Mouse (Mus musculus) midbrain, postnatal 0 days (tissue): Measurements from ENCODE around the gene Wdr74. TPM values are rescaled to one million over a fixed set of nuclear protein-coding genes. Genes with fewer than 3 reads are reported as not detected.

ENCODE experiments used
- ATAC-seq: fragments of 200-750 bp; cut with Nextera tagmentation; 2 replicates; pipeline ENCODE4 v1.8.0; 2017; ENCODE audit warnings: moderate number of reproducible peaks, mild to moderate bottlenecking, moderate TSS enrichment, moderate library complexity; ENCODE audit not compliant: low FRiP score
- DNase-seq: peaks from one replicate; pipeline ENCODE4 v3.0.0-alpha.2; 2015; ENCODE audit warnings: low spot score
- H3K27ac ChIP-seq: fragments of 300-500 bp; sonication (generic); 2 replicates; pipeline ENCODE4 v1.5.1; 2014; ENCODE audit warnings: low read depth, mild to moderate bottlenecking, low read length, mixed read lengths
- H3K27me3 ChIP-seq: fragments of 300-500 bp; sonication (generic); 2 replicates; pipeline ENCODE4 v1.6.1; 2014; ENCODE audit warnings: low read length, control low read depth, mixed read lengths; ENCODE audit not compliant: insufficient read depth
- H3K36me3 ChIP-seq: fragments of 300-500 bp; sonication (generic); 2 replicates; pipeline ENCODE4 v1.6.1; 2014; ENCODE audit warnings: low read length, control low read depth, mixed read lengths; ENCODE audit not compliant: insufficient read depth
- H3K4me1 ChIP-seq: fragments of 300-500 bp; sonication (generic); 2 replicates; pipeline ENCODE4 v1.6.1; 2014; ENCODE audit warnings: mild to moderate bottlenecking, control low read depth, antibody characterized with exemption, low read length, mixed read lengths; ENCODE audit not compliant: insufficient read depth
- H3K4me2 ChIP-seq: fragments of 300-500 bp; sonication (generic); 2 replicates; pipeline ENCODE4 v1.6.1; 2014; ENCODE audit warnings: low read depth, mild to moderate bottlenecking, low read length, mixed read lengths; ENCODE audit not compliant: poor library complexity, severe bottlenecking
- H3K4me3 ChIP-seq: fragments of 300-500 bp; sonication (generic); 2 replicates; pipeline ENCODE4 v1.5.1; 2014; ENCODE audit warnings: low read depth, mild to moderate bottlenecking, low read length, moderate library complexity
- H3K9ac ChIP-seq: fragments of 300-500 bp; sonication (generic); replicated peaks from 2 replicates; pipeline ENCODE4 v1.6.1; 2014; ENCODE audit warnings: mild to moderate bottlenecking, low read length, moderate library complexity, mixed read lengths; ENCODE audit not compliant: poor library complexity, severe bottlenecking
- H3K9me3 ChIP-seq: fragments of 300-500 bp; sonication (generic); 2 replicates; pipeline ENCODE4 v1.6.1; 2016; ENCODE audit warnings: low read length, control low read depth
- CTCF ChIP-seq: IDR thresholded peaks from 2 replicates; pipeline ENCODE4 v1.5.1; 2016; ENCODE audit warnings: antibody characterized with exemption, mild to moderate bottlenecking
- WGBS: fragments of 180-500 bp; shearing (Covaris S2); extraction: QIAGEN DNeasy Blood & Tissue Kit; methylation state at CpG from one replicate; pipeline ENCODE4 v1.1.7; 2014; 5-methylcytosine and 5-hydroxymethylcytosine counted together
- polyA plus RNA-seq: library from polyadenylated mRNA; unstranded; fragments of >200 nt; fragmentation: Nextera tagmentation; extraction: Ambion mirVana; gene quantifications from 2 replicates; pipeline ENCODE4 v1.2.1, GENCODE M21; 2015
- total RNA-seq: library from RNA; depleted of rRNA; stranded (reverse); fragments of >200 nt; gene quantifications from 2 replicates; pipeline ENCODE4 v1.2.3, GENCODE M21; 2014

Gene Wdr74
- total and polyA plus RNA-seq, 2 experiments from 2014 or later, result 50.9 to 85.9 TPM

DNA sequence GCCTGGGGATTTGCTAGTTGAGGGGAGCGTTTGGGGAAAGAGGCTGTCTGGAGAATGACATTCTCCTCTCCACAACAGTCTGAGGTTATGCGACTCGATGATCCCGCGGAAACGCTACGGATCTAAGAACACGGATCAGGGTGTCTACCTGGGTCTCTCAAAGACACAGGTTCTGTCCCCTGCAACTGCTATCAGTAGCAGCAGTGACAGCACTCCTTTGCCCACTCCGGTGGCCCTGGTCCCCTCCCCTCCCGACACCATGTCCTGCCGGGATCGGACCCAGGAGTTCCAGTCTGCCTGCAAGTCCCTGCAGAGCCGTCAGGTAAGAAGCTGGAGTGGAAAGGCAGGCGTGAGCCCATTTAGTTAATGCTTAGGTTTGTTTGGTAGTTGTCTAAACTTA is 6.5 kb downstream of the Wdr74 start:
- ATAC-seq (no peak), DNase-seq (no peak)
- Histone ChIP-seq H3K27ac (peak overlapping the region; percentile 95), H3K27me3 (no peaks in the 10 kb centered on the region), H3K9ac (peak overlapping the region; percentile 86), H3K4me3 (peak overlapping the region; percentile 85), H3K9me3 (no peaks in the 10 kb centered on the region), H3K36me3 (peaks cover 35% of the 10 kb centered on the region), H3K4me2 (peak overlapping the region; percentile 97), H3K4me1 (peaks cover 10% of the 10 kb centered on the region; the same call in 1 of the 2 replicates)
- no peak for TF ChIP-seq CTCF
- WGBS, result 23% methylated on average over 14 of the region's 14 CpGs

DNA sequence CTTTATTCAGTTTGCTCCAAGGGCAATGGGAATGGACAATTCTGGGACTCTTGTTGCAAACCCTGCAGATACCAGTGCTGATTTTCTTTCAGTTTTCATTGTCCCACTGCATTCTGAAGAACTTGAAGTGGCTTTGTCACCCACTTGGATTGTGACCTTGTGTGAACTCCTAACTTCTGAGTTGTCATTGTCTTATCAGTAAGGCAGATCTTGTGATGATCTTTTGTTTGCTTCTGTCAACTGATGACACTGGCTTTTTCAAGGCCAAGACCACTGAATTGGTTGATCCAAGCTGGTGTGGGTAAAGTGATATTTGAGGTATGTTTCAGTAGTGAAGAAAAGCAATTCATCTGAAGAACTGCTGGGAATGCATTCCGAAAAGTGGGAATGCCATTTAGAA is 9.8 kb downstream of the Wdr74 start:
- no peak for DNase-seq
- ATAC-seq, result no peak
- 98% methylated on average over 1 of the region's 1 CpGs for WGBS
- Histone ChIP-seq H3K36me3 (peaks cover 37% of the 10 kb centered on the region), H3K27me3 (no peaks in the 10 kb centered on the region), H3K9me3 (no peaks in the 10 kb centered on the region), H3K9ac (no peak overlapping the region), H3K27ac (no peak overlapping the region), H3K4me1 (peaks cover 10% of the 10 kb centered on the region; the same call in 1 of the 2 replicates), H3K4me2 (no peak overlapping the region), H3K4me3 (no peak overlapping the region)
- TF ChIP-seq CTCF, result no peak

DNA sequence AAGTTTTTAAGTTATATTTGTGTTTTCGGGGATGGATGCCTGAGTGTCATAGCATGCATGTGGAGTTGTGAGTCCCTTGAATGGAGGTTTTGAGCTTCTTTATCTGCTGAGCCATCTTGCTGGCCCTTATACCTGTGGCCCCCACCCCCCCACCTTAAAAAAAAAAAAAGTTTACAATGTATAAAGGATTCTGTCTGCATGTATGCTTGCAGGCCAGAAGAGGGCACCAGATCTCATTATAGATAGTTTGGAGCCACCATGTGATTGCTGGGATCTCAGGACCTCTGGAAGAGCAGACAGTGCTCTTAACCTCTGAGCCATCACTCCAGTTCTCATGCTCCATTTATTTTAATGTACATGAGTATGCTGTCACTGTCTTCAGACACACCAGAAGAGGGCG is 11.7 kb downstream of the Wdr74 start:
- peak; percentile 56 for TF ChIP-seq CTCF
- DNase-seq (no peak), ATAC-seq (no peak)
- Histone ChIP-seq H3K36me3 (peaks cover 45% of the 10 kb centered on the region), H3K27me3 (no peaks in the 10 kb centered on the region), H3K9ac (no peak overlapping the region), H3K4me3 (no peak overlapping the region), H3K27ac (no peak overlapping the region), H3K9me3 (no peaks in the 10 kb centered on the region), H3K4me2 (no peak overlapping the region), H3K4me1 (peaks cover 6% of the 10 kb centered on the region; the same call in 1 of the 2 replicates)
- WGBS, result 72% methylated on average over 2 of the region's 2 CpGs

DNA sequence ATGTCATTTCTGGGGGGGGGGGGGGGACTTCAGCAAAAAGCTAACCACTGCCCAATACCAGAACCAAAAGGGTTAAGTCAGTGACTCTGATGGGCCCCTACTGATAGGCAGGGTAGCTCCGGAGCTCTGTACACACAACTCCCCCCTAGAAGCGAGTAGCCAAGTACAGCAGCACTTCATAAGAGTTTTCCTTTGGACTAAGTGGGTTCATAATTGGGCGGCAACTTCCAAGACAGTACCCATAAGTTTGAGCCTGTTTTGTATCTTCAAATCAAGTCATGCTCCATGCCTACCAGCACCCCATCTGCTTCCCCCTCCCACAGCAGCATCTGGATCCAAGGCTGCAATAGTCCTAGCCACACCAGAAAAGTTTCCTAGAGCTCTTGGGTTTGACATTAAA is 20.0 kb downstream of the Wdr74 start:
- Histone ChIP-seq H3K36me3 (peaks cover 11% of the 10 kb centered on the region), H3K4me1 (peaks cover 16% of the 10 kb centered on the region; the same call in 1 of the 2 replicates), H3K27ac (no peak overlapping the region), H3K9ac (no peak overlapping the region), H3K9me3 (no peaks in the 10 kb centered on the region), H3K4me2 (no peak overlapping the region), H3K27me3 (no peaks in the 10 kb centered on the region), H3K4me3 (peak overlapping the region; percentile 99; the same call in 1 of the 2 replicates)
- DNase-seq (no peak), ATAC-seq (no peak)
- TF ChIP-seq CTCF, result no peak
- 71% methylated on average over 3 of the region's 3 CpGs for WGBS

DNA sequence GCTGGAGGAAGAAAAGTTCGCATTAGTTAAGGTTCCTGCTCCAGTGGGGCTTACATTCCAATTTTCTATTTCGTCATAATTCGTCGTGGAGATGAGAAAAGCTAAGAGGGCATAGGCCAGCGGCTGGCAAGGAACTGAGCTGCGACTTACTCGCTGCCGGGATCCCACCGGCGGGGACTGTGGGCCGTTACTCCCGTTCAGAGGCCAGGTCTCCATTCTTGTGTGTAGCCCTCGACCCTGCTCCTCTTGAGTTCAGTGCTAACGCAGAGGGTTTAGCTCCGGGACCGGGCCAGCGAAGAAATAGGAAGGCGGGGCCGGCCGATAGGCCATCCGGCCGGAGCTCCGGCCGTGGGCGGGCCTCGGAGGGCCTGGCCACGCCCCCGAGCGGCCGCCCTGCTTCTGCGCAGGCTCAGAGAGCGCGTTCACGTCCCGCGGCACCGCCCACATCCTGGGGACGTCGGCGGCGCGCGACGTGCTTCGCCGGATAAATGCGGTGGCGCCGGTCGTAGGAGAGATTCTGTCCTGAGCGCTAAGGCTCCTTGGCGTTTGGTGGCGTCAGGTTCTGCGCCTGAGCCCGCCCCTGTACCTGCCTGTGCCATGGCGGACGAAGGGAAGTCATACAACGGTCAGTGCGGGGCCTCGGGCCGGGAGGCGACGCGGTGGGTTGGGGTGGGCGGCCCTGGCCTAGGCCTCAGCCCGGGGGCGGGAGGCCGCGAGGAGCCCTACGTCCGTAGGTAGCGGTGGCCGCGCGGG is 21.2 kb downstream of the Wdr74 start, which contains the start of gene Nxf1:
TSS of gene Nxf1 (plus strand) at position 439 of the 753 bp plus-strand sequence.
- H3K27me3 ChIP-seq, result no peaks in the 10 kb centered on the region
- H3K4me1 ChIP-seq, result peaks cover 16% of the 10 kb centered on the region; the same call in 1 of the 2 replicates
- ATAC-seq, result peak; percentile 94
- H3K4me2 ChIP-seq, result peak within 1 kb of the TSS; percentile 68
- H3K27ac ChIP-seq, result peak within 1 kb of the TSS; percentile 90
- peak within 1 kb of the TSS; percentile 95 for H3K9ac ChIP-seq
- 0 out of 2 replicates have a peak, but pooled peaks cover 6% of the 10 kb centered on the region for H3K36me3 ChIP-seq
- TF ChIP-seq CTCF, result peak; percentile 10; the same call in 1 of the 2 replicates
- under 1% methylated on average over 74 of the region's 75 CpGs for WGBS
- H3K4me3 ChIP-seq, result peak within 1 kb of the TSS; percentile 99
- no peaks in the 10 kb centered on the region for H3K9me3 ChIP-seq
- peak; percentile 95 for DNase-seq

DNA sequence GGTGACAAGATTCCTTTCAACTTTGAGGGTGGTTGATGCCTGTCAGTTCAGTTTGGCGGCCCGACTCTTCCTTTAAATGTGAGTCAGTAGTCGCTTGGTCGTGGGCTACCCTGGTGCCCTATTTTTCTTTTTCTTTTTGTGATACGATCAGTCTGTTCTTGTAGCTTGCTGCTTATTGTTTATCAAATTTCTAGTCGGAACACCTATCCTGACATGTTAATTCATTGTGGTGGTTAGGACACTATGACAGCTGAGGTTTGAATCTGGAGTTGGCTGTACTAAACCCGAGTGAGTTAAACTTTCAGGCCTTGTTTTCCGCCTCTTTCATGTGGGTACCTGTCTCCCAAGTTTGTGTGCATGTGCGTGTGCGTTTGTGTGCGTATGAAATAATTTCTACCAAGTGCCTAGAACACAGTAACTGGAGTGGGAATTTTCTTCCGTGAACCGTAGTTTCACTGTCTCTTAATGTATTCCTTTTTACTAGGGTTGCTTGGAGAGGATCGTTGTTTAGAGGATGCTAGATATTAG is 21.9 kb downstream of the Wdr74 start:
- WGBS, result 4% methylated on average over 14 of the region's 14 CpGs
- TF ChIP-seq CTCF, result no peak
- no peak for DNase-seq

More for the DNA sequence above, 21.9 kb downstream of the Wdr74 start:
- Histone ChIP-seq H3K27me3 (no peaks in the 10 kb centered on the region), H3K9me3 (no peaks in the 10 kb centered on the region), H3K9ac (peak overlapping the region; percentile 95), H3K27ac (peak overlapping the region; percentile 90), H3K36me3 (0 out of 2 replicates have a peak, but pooled peaks cover 6% of the 10 kb centered on the region), H3K4me2 (peak overlapping the region; percentile 68), H3K4me1 (peaks cover 16% of the 10 kb centered on the region; the same call in 1 of the 2 replicates), H3K4me3 (peak overlapping the region; percentile 99)
- no peak for ATAC-seq
